16 mouse cellular contexts compared by ENCODE assay signal in the genomic region with DNA sequence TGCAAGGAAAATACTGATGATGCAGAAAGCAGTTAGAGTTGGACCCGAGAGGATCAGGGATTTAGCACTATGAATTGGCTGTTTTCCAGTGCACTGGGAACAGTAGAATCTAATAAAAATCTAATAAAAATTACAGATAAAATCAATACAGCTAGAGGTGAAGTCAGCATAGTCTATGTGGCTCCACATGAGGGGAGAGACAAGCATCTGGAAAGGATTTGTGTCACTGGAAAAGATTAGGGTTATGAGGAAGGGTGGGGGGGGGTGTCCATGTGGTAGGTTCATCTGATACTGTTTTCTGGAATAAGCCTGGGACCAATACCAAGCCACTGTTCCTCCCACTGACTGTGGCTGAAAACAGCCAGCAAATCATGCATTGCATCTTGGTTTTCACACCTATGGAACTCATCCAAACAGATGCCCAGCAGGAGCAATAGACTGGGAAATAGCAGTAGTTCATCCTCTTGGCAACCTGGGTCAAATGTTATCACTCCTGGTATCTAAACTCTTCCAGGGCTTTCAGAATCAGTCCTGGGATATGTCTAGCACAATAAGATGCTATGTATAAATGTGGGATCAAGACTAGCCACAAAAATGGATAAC.
A peak's percentile ranks its signal among the peaks of the same experiment; 100 is the strongest.
DNase-seq lines count a peak whose midpoint lies in the region; ATAC-seq and TF ChIP-seq lines count a peak whose summit lies in the region.
"Had no signal": no experiment of that assay in that cellular context is flagged by ENCODE, and none has a peak within 500 bp of the region (broad histone marks: within the 10 kb centered on the region; RNA-seq: fewer than 3 reads in every experiment).

No protein-coding gene starts in this region.

- no peaks in the 10 kb centered on the region for H3K4me1 ChIP-seq in hindbrain, postnatal 0 days (ENCODE audit: insufficient read depth, low read length)
- no peaks in the 10 kb centered on the region for H3K4me1 ChIP-seq in hindbrain, embryonic 12.5 days
- H3K4me1 ChIP-seq in limb, embryonic 12.5 days (replicated peaks) = peaks cover 7% of the 10 kb centered on the region
- no peaks in the 10 kb centered on the region for H3K4me1 ChIP-seq in intestine, postnatal 0 days (replicated peaks; ENCODE audit: control insufficient read depth, insufficient read depth, low read length)
- H3K4me1 ChIP-seq in heart, embryonic 12.5 days (replicated peaks) = peaks cover 6% of the 10 kb centered on the region; the same call in 1 of the 2 replicates
- H3K4me1 ChIP-seq: forebrain, embryonic 15.5 days had no signal

- no peak overlapping the region for H3K27ac ChIP-seq in hindbrain, postnatal 0 days
- H3K27ac ChIP-seq in hindbrain, embryonic 12.5 days = no peak overlapping the region
- H3K27ac ChIP-seq in limb, embryonic 12.5 days = no peak overlapping the region
- no peak overlapping the region for H3K27ac ChIP-seq in intestine, postnatal 0 days (ENCODE audit: low read depth, low read length)
- no peak overlapping the region for H3K27ac ChIP-seq in heart, embryonic 12.5 days (ENCODE audit: poor library complexity, severe bottlenecking)
- H3K27ac ChIP-seq: embryonic facial prominence, embryonic 15.5 days; forebrain, embryonic 15.5 days; liver, embryonic 14.5 days had no signal

- no peak overlapping the region for H3K9ac ChIP-seq in hindbrain, postnatal 0 days (replicated peaks; ENCODE audit: low read length)
- H3K9ac ChIP-seq in hindbrain, embryonic 12.5 days = no peak overlapping the region
- H3K9ac ChIP-seq in limb, embryonic 12.5 days (replicated peaks) = no peak overlapping the region
- no peak overlapping the region for H3K9ac ChIP-seq in intestine, postnatal 0 days (ENCODE audit: low read depth, low read length)
- H3K9ac ChIP-seq in heart, embryonic 12.5 days = no peak overlapping the region
- H3K9ac ChIP-seq: embryonic facial prominence, embryonic 15.5 days; forebrain, embryonic 15.5 days; liver, embryonic 14.5 days had no signal

- H3K27me3 ChIP-seq in hindbrain, postnatal 0 days (ENCODE audit: insufficient read depth, low read length) = no peaks in the 10 kb centered on the region
- H3K27me3 ChIP-seq in hindbrain, embryonic 12.5 days = no peaks in the 10 kb centered on the region
- H3K27me3 ChIP-seq in limb, embryonic 12.5 days = no peaks in the 10 kb centered on the region
- no peaks in the 10 kb centered on the region for H3K27me3 ChIP-seq in intestine, postnatal 0 days (replicated peaks; ENCODE audit: control insufficient read depth, insufficient read depth, low read length)
- no peaks in the 10 kb centered on the region for H3K27me3 ChIP-seq in heart, embryonic 12.5 days (replicated peaks)
- H3K27me3 ChIP-seq: embryonic facial prominence, embryonic 15.5 days; forebrain, embryonic 15.5 days had no signal

- no peaks in the 10 kb centered on the region for H3K9me3 ChIP-seq in hindbrain, postnatal 0 days (ENCODE audit: low read length)
- no peaks in the 10 kb centered on the region for H3K9me3 ChIP-seq in hindbrain, embryonic 12.5 days (replicated peaks)
- no peaks in the 10 kb centered on the region for H3K9me3 ChIP-seq in limb, embryonic 12.5 days
- H3K9me3 ChIP-seq in intestine, postnatal 0 days (ENCODE audit: control insufficient read depth) = no peaks in the 10 kb centered on the region
- no peaks in the 10 kb centered on the region for H3K9me3 ChIP-seq in heart, embryonic 12.5 days (replicated peaks)
- H3K9me3 ChIP-seq: embryonic facial prominence, embryonic 15.5 days; forebrain, embryonic 15.5 days had no signal

- no peak overlapping the region for H3K4me2 ChIP-seq in hindbrain, postnatal 0 days (ENCODE audit: low read depth, low read length)
- no peak overlapping the region for H3K4me2 ChIP-seq in hindbrain, embryonic 12.5 days (replicated peaks)
- H3K4me2 ChIP-seq in limb, embryonic 12.5 days = no peak overlapping the region
- no peak overlapping the region for H3K4me2 ChIP-seq in intestine, postnatal 0 days (replicated peaks; ENCODE audit: low read depth)
- H3K4me2 ChIP-seq in heart, embryonic 12.5 days = no peak overlapping the region
- H3K4me2 ChIP-seq: embryonic facial prominence, embryonic 15.5 days; forebrain, embryonic 15.5 days had no signal

- 0 out of 2 replicates have a peak, but pooled peaks have one; percentile 15 for ATAC-seq in hindbrain, postnatal 0 days
- ATAC-seq in hindbrain, embryonic 12.5 days (ENCODE audit: low FRiP score) = no peak
- ATAC-seq in limb, embryonic 12.5 days (ENCODE audit: insufficient number of reproducible peaks, insufficient read depth, low FRiP score, low TSS enrichment, low read depth) = peak; percentile 68; the same call in 1 of the 2 replicates
- ATAC-seq in intestine, postnatal 0 days = no peak
- ATAC-seq in heart, embryonic 12.5 days (ENCODE audit: insufficient number of reproducible peaks, low FRiP score) = no peak
- ATAC-seq: activated CD4-positive, CD25-positive, alpha-beta regulatory T cell, adult 4 months; CD4-positive, CD25-positive, alpha-beta regulatory T cell, adult 4 months; forebrain, embryonic 15.5 days had no signal

- no peak overlapping the region for H3K4me3 ChIP-seq in hindbrain, postnatal 0 days (ENCODE audit: low read length)
- no peak overlapping the region for H3K4me3 ChIP-seq in hindbrain, embryonic 12.5 days
- no peak overlapping the region for H3K4me3 ChIP-seq in limb, embryonic 12.5 days (replicated peaks)
- H3K4me3 ChIP-seq in intestine, postnatal 0 days (ENCODE audit: low read depth, low read length) = no peak overlapping the region
- no peak overlapping the region for H3K4me3 ChIP-seq in heart, embryonic 12.5 days
- H3K4me3 ChIP-seq: embryonic facial prominence, embryonic 15.5 days; forebrain, embryonic 15.5 days had no signal

- no peaks in the 10 kb centered on the region for H3K36me3 ChIP-seq in hindbrain, postnatal 0 days (ENCODE audit: insufficient read depth, low read length)
- H3K36me3 ChIP-seq in hindbrain, embryonic 12.5 days = no peaks in the 10 kb centered on the region
- no peaks in the 10 kb centered on the region for H3K36me3 ChIP-seq in limb, embryonic 12.5 days
- H3K36me3 ChIP-seq in intestine, postnatal 0 days (ENCODE audit: control insufficient read depth, insufficient read depth) = no peaks in the 10 kb centered on the region
- H3K36me3 ChIP-seq in heart, embryonic 12.5 days = no peaks in the 10 kb centered on the region
- H3K36me3 ChIP-seq: embryonic facial prominence, embryonic 15.5 days; forebrain, embryonic 15.5 days had no signal

- 45% methylated on average over 1 of the region's 1 CpGs for WGBS in hindbrain, postnatal 0 days
- 55% methylated on average over 1 of the region's 1 CpGs for WGBS in hindbrain, embryonic 12.5 days
- 22% methylated on average over 1 of the region's 1 CpGs for WGBS in limb, embryonic 12.5 days
- 66% methylated on average over 1 of the region's 1 CpGs for WGBS in intestine, postnatal 0 days
- 51% methylated on average over 1 of the region's 1 CpGs for WGBS in heart, embryonic 12.5 days

- TF ChIP-seq CTCF in hindbrain, postnatal 0 days (IDR thresholded peaks at IDR 0.05; ENCODE audit: low read depth) = no peak
- no peak for TF ChIP-seq CTCF in brain, embryonic 14.5 days (IDR thresholded peaks at IDR 0.05; ENCODE audit: borderline replicate concordance, extremely low read depth, insufficient read depth, insufficient read length)
- no peak for TF ChIP-seq CTCF in intestine, postnatal 0 days (IDR thresholded peaks at IDR 0.05; ENCODE audit: low read depth)

- TF ChIP-seq POLR2A in brain, embryonic 14.5 days (IDR thresholded peaks at IDR 0.05; ENCODE audit: borderline replicate concordance, extremely low read depth, insufficient read depth, insufficient read length, poor library complexity, severe bottlenecking) = no peak

- DNase-seq in hindbrain, postnatal 0 days (ENCODE audit: low spot score) = no peak
- peak; percentile 23 for DNase-seq in brain, embryonic 14.5 days (ENCODE audit: low read depth)
- DNase-seq in cerebellum, postnatal 25 days = peak; percentile 7 to 24
- no peak for DNase-seq in frontal cortex, adult 2 months (ENCODE audit: extremely low spot score in 1 of 2, low spot score in 1 of 2)
- DNase-seq: kidney, postnatal 10 days; lung, postnatal 36 days; spleen, adult 18-20 months had no signal

Comparison
In these comparisons a context has a peak if more than half of its experiments do, and no peak if none do; other contexts are left out.
1. ATAC-seq: peak in hindbrain, postnatal 0 days (single experiment) and limb, embryonic 12.5 days (single experiment); none in hindbrain, embryonic 12.5 days (single experiment), intestine, postnatal 0 days (single experiment) and heart, embryonic 12.5 days (single experiment).
2. DNase-seq: peak in brain, embryonic 14.5 days (single experiment) and cerebellum, postnatal 25 days (2 of 2); none in hindbrain, postnatal 0 days (single experiment) and frontal cortex, adult 2 months (0 of 2).